Mouse (Mus musculus) hindbrain, embryonic 14.5 days (tissue): ENCODE data around the gene Slc29a3. TPM values are rescaled to one million over a fixed set of nuclear protein-coding genes. Genes with fewer than 3 reads are reported as not detected.
"Not testable (repeated sequence)": the region's sequence is repeated elsewhere in the genome, so short reads cannot be mapped to it uniquely, and the experiment has no call there.

Source experiments
- ATAC-seq: fragments of 200-750 bp; cut with Nextera tagmentation; 2 replicates; pipeline ENCODE4 v1.8.0; 2017; ENCODE audit warnings: moderate number of reproducible peaks, mild to moderate bottlenecking, moderate TSS enrichment, moderate library complexity; ENCODE audit not compliant: low FRiP score
- DNase-seq: peaks from one replicate; pipeline ENCODE4 v3.0.0-alpha.2; 2015; ENCODE audit warnings: low spot score
- H3K27ac ChIP-seq: fragments of 300-500 bp; sonication (generic); 2 replicates; pipeline ENCODE4 v1.5.1; 2014; ENCODE audit warnings: mild to moderate bottlenecking, moderate library complexity
- H3K27me3 ChIP-seq: fragments of 300-500 bp; sonication (generic); 2 replicates; pipeline ENCODE4 v1.6.1; 2014; ENCODE audit warnings: mild to moderate bottlenecking, low read length, mixed read lengths; ENCODE audit not compliant: control insufficient read depth, insufficient read depth
- H3K36me3 ChIP-seq: fragments of 300-500 bp; sonication (generic); replicated peaks from 2 replicates; pipeline ENCODE4 v1.6.1; 2014; ENCODE audit not compliant: control insufficient read depth, insufficient read depth
- H3K4me1 ChIP-seq: fragments of 300-500 bp; sonication (generic); replicated peaks from 2 replicates; pipeline ENCODE4 v1.6.1; 2014; ENCODE audit warnings: antibody characterized with exemption, low read length, mixed read lengths; ENCODE audit not compliant: control insufficient read depth, insufficient read depth
- H3K4me2 ChIP-seq: fragments of 300-500 bp; sonication (generic); replicated peaks from 2 replicates; pipeline ENCODE4 v1.6.1; 2014; ENCODE audit warnings: mild to moderate bottlenecking, moderate library complexity
- H3K4me3 ChIP-seq: fragments of 300-500 bp; sonication (generic); replicated peaks from 2 replicates; pipeline ENCODE4 v1.5.1; 2014; ENCODE audit warnings: mild to moderate bottlenecking, low read length
- H3K9ac ChIP-seq: fragments of 300-500 bp; sonication (generic); 2 replicates; pipeline ENCODE4 v1.6.1; 2014
- H3K9me3 ChIP-seq: fragments of 300-500 bp; sonication (generic); 2 replicates; pipeline ENCODE4 v1.6.1; 2016; ENCODE audit warnings: low read length; ENCODE audit not compliant: control insufficient read depth
- WGBS: fragments of 180-500 bp; shearing (Covaris S2); extraction: QIAGEN DNeasy Blood & Tissue Kit; methylation state at CpG from one replicate; pipeline ENCODE4 v1.1.7; 2014; 5-methylcytosine and 5-hydroxymethylcytosine counted together
- polyA plus RNA-seq: library from polyadenylated mRNA; unstranded; fragments of >200 nt; fragmentation: Nextera tagmentation; extraction: Ambion mirVana; gene quantifications from 2 replicates; pipeline ENCODE4 v1.2.1, GENCODE M21; 2014

Gene Slc29a3
- polyA plus RNA-seq, 1 experiment from 2014 or later = 8.9 TPM

- ATAC-seq (no peak), DNase-seq (no peak)
- H3K9me3 ChIP-seq = no peaks in the 10 kb centered on the region
- peaks cover 48% of the 10 kb centered on the region for H3K4me1 ChIP-seq
- H3K27ac ChIP-seq = peak overlapping the region; percentile 38; the same call in 1 of the 2 replicates
- H3K4me2 ChIP-seq = no peak overlapping the region; the same call in 1 of the 2 replicates
- peak overlapping the region; percentile 46 for H3K9ac ChIP-seq
- no peaks in the 10 kb centered on the region for H3K27me3 ChIP-seq
- peaks cover 5% of the 10 kb centered on the region; the same call in 1 of the 2 replicates for H3K36me3 ChIP-seq
- WGBS = 84% methylated on average over 6 of the region's 6 CpGs
- H3K4me3 ChIP-seq = no peak overlapping the region
Observed at GRCm38 (mm10) chr10:60747667-60748212, 4.9 kb downstream of the Slc29a3 start.

GRCm38 (mm10) chr10:60746512-60746911, 6.1 kb downstream of the Slc29a3 start:
- H3K4me3 ChIP-seq = no peak overlapping the region
- peaks cover 5% of the 10 kb centered on the region; the same call in 1 of the 2 replicates for H3K36me3 ChIP-seq
- H3K4me2 ChIP-seq = no peak overlapping the region
- H3K9ac ChIP-seq = no peak overlapping the region
- 72% methylated on average over 2 of the region's 2 CpGs for WGBS
- peaks cover 41% of the 10 kb centered on the region for H3K4me1 ChIP-seq
- no peaks in the 10 kb centered on the region for H3K9me3 ChIP-seq
- no peak for DNase-seq
- ATAC-seq = no peak
- H3K27me3 ChIP-seq = no peaks in the 10 kb centered on the region
- no peak overlapping the region for H3K27ac ChIP-seq

GRCm38 (mm10) chr10:60744543-60745290, 7.9 kb downstream of the Slc29a3 start:
- Histone ChIP-seq H3K9me3 (no peaks in the 10 kb centered on the region), H3K4me2 (no peak overlapping the region), H3K9ac (no peak overlapping the region), H3K27me3 (no peaks in the 10 kb centered on the region), H3K4me3 (no peak overlapping the region), H3K4me1 (peaks cover 26% of the 10 kb centered on the region), H3K27ac (no peak overlapping the region), H3K36me3 (peaks cover 5% of the 10 kb centered on the region; the same call in 1 of the 2 replicates)
- 93% methylated on average over 14 of the region's 14 CpGs for WGBS
- no peak for DNase-seq
- no peak for ATAC-seq

GRCm38 (mm10) chr10:60743681-60744080, 8.9 kb downstream of the Slc29a3 start:
- no peak for ATAC-seq
- H3K27me3 ChIP-seq = no peaks in the 10 kb centered on the region
- H3K27ac ChIP-seq = no peak overlapping the region
- DNase-seq = no peak
- H3K9ac ChIP-seq = no peak overlapping the region
- no peaks in the 10 kb centered on the region for H3K9me3 ChIP-seq
- H3K4me2 ChIP-seq = no peak overlapping the region
- no peak overlapping the region for H3K4me3 ChIP-seq
- peaks cover 5% of the 10 kb centered on the region; the same call in 1 of the 2 replicates for H3K36me3 ChIP-seq
- peaks cover 22% of the 10 kb centered on the region for H3K4me1 ChIP-seq
- WGBS = 52% methylated on average over 9 of the region's 9 CpGs

- H3K4me1 ChIP-seq = peaks cover 16% of the 10 kb centered on the region
- peaks cover 5% of the 10 kb centered on the region; the same call in 1 of the 2 replicates for H3K36me3 ChIP-seq
- H3K27ac ChIP-seq = no peak overlapping the region
- H3K9me3 ChIP-seq = no peaks in the 10 kb centered on the region
- H3K27me3 ChIP-seq = no peaks in the 10 kb centered on the region
- no peak overlapping the region for H3K4me3 ChIP-seq
- no peak overlapping the region for H3K4me2 ChIP-seq
- WGBS = 78% methylated on average over 6 of the region's 6 CpGs
- no peak for ATAC-seq
- no peak for DNase-seq
- H3K9ac ChIP-seq = no peak overlapping the region
Observed at GRCm38 (mm10) chr10:60742942-60743341, 9.7 kb downstream of the Slc29a3 start.

GRCm38 (mm10) chr10:60742296-60742695, 10.3 kb downstream of the Slc29a3 start:
- not testable (repeated sequence) for H3K4me1 ChIP-seq, ATAC-seq, H3K9ac ChIP-seq, H3K9me3 ChIP-seq, H3K27me3 ChIP-seq, H3K36me3 ChIP-seq, DNase-seq, H3K4me2 ChIP-seq, H3K4me3 ChIP-seq, H3K27ac ChIP-seq
- 65% methylated on average over 1 of the region's 1 CpGs for WGBS

- H3K9me3 ChIP-seq = no peaks in the 10 kb centered on the region
- H3K27me3 ChIP-seq = no peaks in the 10 kb centered on the region
- H3K4me1 ChIP-seq = peaks cover 1% of the 10 kb centered on the region; the same call in 1 of the 2 replicates
- DNase-seq = no peak
- H3K27ac ChIP-seq = no peak overlapping the region
- ATAC-seq = no peak
- no peak overlapping the region for H3K4me3 ChIP-seq
- no peak overlapping the region for H3K9ac ChIP-seq
- H3K4me2 ChIP-seq = no peak overlapping the region
- 79% methylated on average over 7 of the region's 7 CpGs for WGBS
- H3K36me3 ChIP-seq = no peaks in the 10 kb centered on the region
Observed at GRCm38 (mm10) chr10:60741435-60741834, 11.2 kb downstream of the Slc29a3 start.

GRCm38 (mm10) chr10:60739619-60740363, 12.8 kb downstream of the Slc29a3 start:
- DNase-seq = no peak
- no peaks in the 10 kb centered on the region for H3K36me3 ChIP-seq
- H3K9me3 ChIP-seq = no peaks in the 10 kb centered on the region
- no peak overlapping the region for H3K9ac ChIP-seq
- no peaks in the 10 kb centered on the region for H3K27me3 ChIP-seq
- H3K4me1 ChIP-seq = no peaks in the 10 kb centered on the region
- no peak for ATAC-seq
- no peak overlapping the region for H3K4me2 ChIP-seq
- H3K27ac ChIP-seq = no peak overlapping the region
- no peak overlapping the region for H3K4me3 ChIP-seq
- WGBS = 92% methylated on average over 4 of the region's 4 CpGs
